Mouse (Mus musculus) 3T3-L1 (cell line): ENCODE results near the gene Mss51.

Source experiments
- DNase-seq: peaks from one replicate; pipeline ENCODE4 v3.0.0-alpha.2; 2015; ENCODE audit warnings: low read depth, low spot score

Mss51 gene

GRCm38 (mm10) chr14:20451765-20452331 lies 44.9 kb downstream of the Mss51 start, which contains the start of gene Cfap70:
Gene Cfap70, minus strand, starts transcription at chr14:20452226.
- no peak for DNase-seq

- DNase-seq, result no peak
Measured at GRCm38 (mm10) chr14:20451302-20451701, 45.4 kb downstream of the Mss51 start.

DNA sequence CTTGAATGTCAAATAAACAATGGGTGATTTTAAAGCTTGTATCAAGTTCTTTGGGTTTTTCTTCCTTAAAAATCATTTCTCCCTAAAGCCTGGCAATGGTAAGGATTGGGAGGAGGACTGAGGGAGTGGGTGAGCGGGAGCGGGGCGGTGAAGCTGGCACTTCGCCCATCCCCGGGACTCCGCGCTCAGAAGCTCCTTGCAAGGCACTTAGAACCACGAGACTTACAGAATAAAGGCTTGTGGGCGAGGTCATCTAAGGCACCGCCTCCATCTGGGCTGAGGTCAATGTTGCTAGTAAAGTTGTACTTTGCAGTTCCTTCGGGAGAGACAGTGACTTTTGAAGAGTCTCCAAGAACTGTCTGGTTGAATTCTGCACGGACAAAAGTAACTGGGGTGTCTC lies 49.5 kb downstream of the Mss51 start:
- no peak for DNase-seq

- DNase-seq, result no peak
Measured at GRCm38 (mm10) chr14:20442252-20442651, 54.4 kb downstream of the Mss51 start.

DNA sequence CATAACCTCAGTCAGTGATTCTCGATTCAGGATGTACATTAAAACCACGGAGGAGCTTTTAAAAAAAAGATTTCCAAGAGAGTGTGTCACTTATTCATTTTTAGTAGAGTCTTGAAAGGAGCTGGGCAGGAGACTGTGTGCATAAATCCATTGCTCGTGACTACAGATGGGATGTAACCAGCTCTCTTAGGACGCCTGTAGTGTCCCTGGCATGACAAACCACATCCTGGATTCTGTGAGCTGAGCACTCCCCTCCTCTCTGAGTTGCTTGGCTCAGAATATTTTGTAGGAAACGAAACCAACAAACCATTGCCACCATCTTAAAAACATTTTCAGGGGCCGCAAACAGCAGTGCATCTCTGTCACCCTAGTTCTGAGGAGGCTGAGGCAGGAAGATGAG lies 59.7 kb downstream of the Mss51 start:
- no peak for DNase-seq
